Mouse (Mus musculus): ENCODE data around the gene Srsf9.
"Not testable (repeated sequence)": the region's sequence is repeated elsewhere in the genome, so short reads cannot be mapped to it uniquely, and the experiment has no call there.

Gene Srsf9

GRCm38 (mm10) chr5:115326875-115327609 is at the start of gene Srsf9:
TSS of gene Srsf9 (plus strand) at chr5:115327177.
- peak; percentile 96 to 99 for DNase-seq (ENCODE audit: low spot score in 2 of 2)

GRCm38 (mm10) chr5:115278053-115278452 is 48.9 kb upstream of the Srsf9 start:
- DNase-seq (ENCODE audit: low spot score in 2 of 2) = no peak

- no peak for DNase-seq (ENCODE audit: low spot score in 2 of 2)
Measured at GRCm38 (mm10) chr5:115278785-115279184, 48.2 kb upstream of the Srsf9 start.

GRCm38 (mm10) chr5:115279226-115280049 is 47.5 kb upstream of the Srsf9 start, which contains the start of gene Coq5:
TSS of gene Coq5 (plus strand) at chr5:115279666.
- DNase-seq (ENCODE audit: low spot score in 2 of 2) = peak; percentile 89 to 96

- peak in 1 of 2 experiments; percentile 69 for DNase-seq (ENCODE audit: low spot score in 2 of 2)
Measured at GRCm38 (mm10) chr5:115280050-115280687, 46.8 kb upstream of the Srsf9 start.

- no peak for DNase-seq (ENCODE audit: low spot score in 2 of 2)
Measured at GRCm38 (mm10) chr5:115284735-115285134, 42.2 kb upstream of the Srsf9 start.

- no peak for DNase-seq (ENCODE audit: low spot score in 2 of 2)
Measured at GRCm38 (mm10) chr5:115294173-115294572, 32.8 kb upstream of the Srsf9 start.

- DNase-seq (ENCODE audit: low spot score in 2 of 2) = no peak
Measured at GRCm38 (mm10) chr5:115296347-115296746, 30.6 kb upstream of the Srsf9 start.

- peak; percentile 54 to 79 for DNase-seq (ENCODE audit: low spot score in 2 of 2)
Measured at GRCm38 (mm10) chr5:115300035-115300744, 26.8 kb upstream of the Srsf9 start.

- DNase-seq (ENCODE audit: low spot score in 2 of 2) = peak; percentile 99 to 100
Measured at GRCm38 (mm10) chr5:115300792-115301614, 26.0 kb upstream of the Srsf9 start, which contains the start of gene Dynll1. TSS of gene Dynll1 (minus strand) at chr5:115300999.

GRCm38 (mm10) chr5:115301615-115302014 is 25.4 kb upstream of the Srsf9 start:
- no peak for DNase-seq (ENCODE audit: low spot score in 2 of 2)

GRCm38 (mm10) chr5:115302190-115302589 is 24.8 kb upstream of the Srsf9 start:
- DNase-seq (ENCODE audit: low spot score in 2 of 2) = not testable (repeated sequence)

GRCm38 (mm10) chr5:115312354-115312753 is 14.6 kb upstream of the Srsf9 start:
- no peak for DNase-seq (ENCODE audit: low spot score in 2 of 2)

GRCm38 (mm10) chr5:115312816-115313667 is 13.9 kb upstream of the Srsf9 start:
- DNase-seq (ENCODE audit: low spot score in 2 of 2) = no peak

- DNase-seq (ENCODE audit: low spot score in 2 of 2) = no peak
Measured at GRCm38 (mm10) chr5:115313668-115313943, 13.4 kb upstream of the Srsf9 start.

GRCm38 (mm10) chr5:115316968-115317644 is 9.9 kb upstream of the Srsf9 start:
- no peak for DNase-seq (ENCODE audit: low spot score in 2 of 2)

GRCm38 (mm10) chr5:115317645-115318328 is 9.2 kb upstream of the Srsf9 start:
- no peak for DNase-seq (ENCODE audit: low spot score in 2 of 2)

GRCm38 (mm10) chr5:115319004-115319940 is 7.7 kb upstream of the Srsf9 start:
- peak; percentile 39 to 73 for DNase-seq (ENCODE audit: low spot score in 2 of 2)
